Mouse (Mus musculus): ENCODE data around the gene Dusp2. TPM values are rescaled to one million over a fixed set of nuclear protein-coding genes. Genes with fewer than 3 reads are reported as not detected.
"Not testable (repeated sequence)": the region's sequence is repeated elsewhere in the genome, so short reads cannot be mapped to it uniquely, and the experiment has no call there.

Dusp2 gene
- total RNA-seq (2021): 1 to 10 TPM; 8.5 to 8.9 TPM

GRCm38 (mm10) chr2:127335767-127336496 lies at the start of gene Dusp2:
Gene Dusp2 (plus strand): TSS chr2:127336159.
- intact Hi-C loops (cut with DNase I): no loop called here
- DNase-seq: peak; percentile 40

DNA sequence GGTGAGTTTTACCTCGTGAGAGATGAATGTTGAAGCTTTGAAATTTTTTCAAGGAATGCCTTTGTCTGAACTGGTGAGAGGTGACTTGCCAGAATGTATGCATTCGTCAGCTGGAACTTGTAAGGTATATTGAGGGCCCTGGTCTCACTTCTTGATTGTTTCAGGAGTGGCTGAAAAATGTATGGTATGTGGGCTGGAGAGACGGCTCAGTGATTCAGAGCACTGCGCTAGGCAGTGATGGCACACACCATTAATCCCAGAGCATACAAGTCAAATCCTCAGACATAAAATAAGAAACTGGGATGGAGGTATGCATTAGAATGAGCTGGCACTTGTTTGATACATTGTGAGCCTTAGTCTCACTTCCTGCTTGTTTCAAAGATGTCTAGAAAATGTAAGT lies 43.7 kb upstream of the Dusp2 start:
- intact Hi-C loops (cut with DNase I): loop anchor here (10.0 kb wide), 1 partner anchor 1333 kb away; no protein-coding TSS in a partner anchor
- DNase-seq: no peak

- intact Hi-C loops (cut with DNase I): loop anchor here (10.0 kb wide), 1 partner anchor 1328 kb away; no protein-coding TSS in a partner anchor
- DNase-seq: no peak
Measured at GRCm38 (mm10) chr2:127297001-127297805, 38.8 kb upstream of the Dusp2 start.

GRCm38 (mm10) chr2:127298056-127298455 lies 37.9 kb upstream of the Dusp2 start:
- intact Hi-C loops (cut with DNase I): loop anchor here (10.0 kb wide), 1 partner anchor 1327 kb away; no protein-coding TSS in a partner anchor
- DNase-seq: no peak

- intact Hi-C loops (cut with DNase I): no loop called here
- DNase-seq: no peak
Measured at GRCm38 (mm10) chr2:127300701-127301100, 35.3 kb upstream of the Dusp2 start.

DNA sequence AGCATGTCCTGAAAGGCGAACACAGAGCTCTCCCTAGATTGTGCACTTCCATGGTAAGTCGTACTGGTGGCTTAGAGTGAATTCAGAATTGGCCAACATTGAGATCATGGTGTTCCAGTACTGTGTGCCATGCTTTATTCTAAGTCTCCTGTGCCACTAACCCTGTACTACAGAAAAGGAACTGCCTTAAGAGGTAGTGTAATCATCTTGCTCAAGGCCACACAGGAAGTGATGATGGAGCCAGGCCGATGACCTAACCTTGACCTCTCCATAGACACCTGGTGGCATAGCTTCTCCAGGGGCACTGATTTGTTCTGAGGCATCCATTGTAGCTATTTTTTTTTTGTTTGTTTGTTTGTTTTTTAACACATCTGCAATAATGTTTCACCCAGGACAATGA lies 34.1 kb upstream of the Dusp2 start:
- intact Hi-C loops (cut with DNase I): no loop called here
- DNase-seq: no peak

DNA sequence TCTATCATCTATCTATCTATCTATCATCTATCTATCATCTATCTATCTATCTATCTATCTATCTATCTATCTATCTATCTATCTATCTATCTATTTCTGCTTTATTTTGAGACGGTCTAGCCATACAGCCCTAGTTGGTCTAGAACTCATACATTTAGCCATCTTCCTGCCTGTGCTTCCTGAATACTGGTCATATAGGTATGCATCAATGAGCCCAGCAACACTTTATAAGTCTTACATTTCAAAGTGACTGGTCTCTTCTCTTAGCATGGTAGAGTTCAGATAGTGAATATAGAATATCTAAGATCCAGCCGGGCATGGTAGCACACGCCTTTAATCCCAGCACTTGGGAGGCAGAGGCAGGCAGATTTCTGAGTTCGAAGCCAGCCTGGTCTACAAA lies 31.8 kb upstream of the Dusp2 start:
- intact Hi-C loops (cut with DNase I); DNase-seq: not testable (repeated sequence)

- intact Hi-C loops (cut with DNase I): no loop called here
- no peak for DNase-seq
Measured at GRCm38 (mm10) chr2:127304609-127305210, 31.2 kb upstream of the Dusp2 start.

DNA sequence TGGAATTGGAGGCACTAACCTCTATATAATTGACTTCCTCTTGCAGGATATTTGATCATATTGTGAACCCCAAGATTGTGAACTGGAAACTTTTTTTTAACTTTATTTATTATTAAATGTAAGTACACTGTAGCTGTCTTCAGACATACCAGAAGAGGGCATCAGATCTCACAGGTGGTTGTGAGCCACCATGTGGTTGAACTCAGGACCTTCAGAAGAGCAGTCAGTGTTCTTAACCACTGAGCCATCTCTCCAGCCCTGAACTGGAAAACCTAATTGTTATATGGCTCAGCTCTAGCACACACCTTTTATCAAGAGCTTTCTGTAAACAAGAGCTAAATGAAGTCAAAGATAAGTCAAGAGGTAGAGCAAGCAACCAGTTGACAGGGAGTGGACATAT lies 29.8 kb upstream of the Dusp2 start:
- DNase-seq: no peak
- intact Hi-C loops (cut with DNase I): no loop called here

GRCm38 (mm10) chr2:127307179-127307578 lies 28.8 kb upstream of the Dusp2 start:
- intact Hi-C loops (cut with DNase I): no loop called here
- no peak for DNase-seq

DNA sequence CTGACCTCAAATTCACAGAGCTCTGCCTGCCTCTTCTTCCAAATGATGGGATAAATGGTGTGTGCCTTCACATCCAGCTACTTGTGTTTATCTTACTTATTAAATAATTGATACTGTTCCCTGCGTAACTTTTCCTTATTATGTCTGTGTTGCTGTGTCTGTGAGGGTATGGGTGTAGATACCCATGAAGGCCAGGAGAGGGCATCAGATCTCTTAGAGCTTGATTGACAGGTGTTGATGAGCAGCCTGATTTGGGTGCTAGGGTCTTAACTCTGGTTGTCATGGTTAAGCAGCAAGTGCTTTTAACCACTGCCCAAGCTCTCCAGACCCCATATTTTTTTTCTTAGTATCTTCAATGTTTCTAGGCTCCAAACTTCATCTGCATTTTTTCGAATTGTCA lies 27.3 kb upstream of the Dusp2 start:
- intact Hi-C loops (cut with DNase I): no loop called here
- DNase-seq: no peak

DNA sequence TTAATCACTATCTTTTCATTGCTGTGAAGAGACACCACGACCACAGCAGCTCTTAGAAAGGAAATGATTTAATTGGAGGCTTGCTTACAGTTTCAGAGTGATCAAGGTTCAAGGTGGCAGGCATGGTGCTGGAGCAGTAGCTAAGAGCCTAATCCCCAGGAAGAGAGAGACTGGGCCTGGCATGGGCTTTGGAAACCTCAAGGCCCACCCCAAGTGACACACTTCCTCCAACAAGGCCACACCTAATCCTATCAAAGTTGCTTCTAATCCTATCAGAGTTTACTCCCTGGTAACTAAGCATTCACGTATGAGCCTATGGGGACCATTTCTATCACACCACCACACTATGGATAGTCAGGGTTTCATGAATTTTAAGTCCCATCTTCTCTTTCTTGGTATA lies 25.7 kb upstream of the Dusp2 start:
- intact Hi-C loops (cut with DNase I): no loop called here
- no peak for DNase-seq

DNA sequence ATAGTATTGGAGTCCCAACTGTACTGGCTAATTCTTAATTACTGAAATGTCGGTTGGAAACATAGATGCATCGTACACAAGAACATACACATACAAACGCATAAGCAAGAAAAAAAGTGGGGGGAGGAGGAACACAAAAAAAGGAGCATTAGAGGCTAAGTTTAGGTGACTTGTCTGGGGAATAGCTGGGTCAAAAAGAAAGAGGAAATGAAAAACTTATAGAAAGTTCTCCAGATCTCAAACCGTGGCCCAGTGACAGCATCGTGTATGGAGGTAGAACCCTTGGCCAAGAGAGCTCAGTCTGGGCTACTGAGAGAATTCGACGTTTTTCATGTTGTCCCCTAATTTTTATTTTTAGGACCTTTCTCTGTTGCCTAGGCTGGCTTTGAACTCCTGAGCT lies 25.3 kb upstream of the Dusp2 start:
- intact Hi-C loops (cut with DNase I): no loop called here
- no peak for DNase-seq

- DNase-seq: no peak
- intact Hi-C loops (cut with DNase I): no loop called here
Measured at GRCm38 (mm10) chr2:127311193-127311592, 24.8 kb upstream of the Dusp2 start.

- no peak for DNase-seq
- intact Hi-C loops (cut with DNase I): no loop called here
Measured at GRCm38 (mm10) chr2:127312801-127313200, 23.2 kb upstream of the Dusp2 start.

DNA sequence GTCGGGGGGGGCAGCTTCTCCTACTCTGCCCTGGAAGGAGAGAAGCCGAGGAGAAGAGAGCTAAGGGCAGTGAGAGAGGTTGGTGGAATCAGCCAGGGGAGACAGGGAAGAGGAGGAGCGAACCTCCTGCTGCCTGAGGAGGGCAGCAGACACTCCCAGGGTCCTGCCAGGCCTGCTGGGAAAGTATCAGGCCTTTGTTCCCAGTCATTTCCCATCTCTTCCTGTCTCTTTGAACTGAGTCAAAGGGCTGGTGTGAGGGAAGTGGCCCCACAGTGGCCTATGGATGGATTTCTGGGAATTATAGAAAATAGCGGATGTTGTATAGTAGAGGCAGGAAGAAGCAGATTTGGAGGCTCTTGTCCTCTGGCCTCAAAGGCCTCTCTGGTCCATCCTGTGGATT lies 22.1 kb upstream of the Dusp2 start:
- no peak for DNase-seq
- intact Hi-C loops (cut with DNase I): no loop called here

DNA sequence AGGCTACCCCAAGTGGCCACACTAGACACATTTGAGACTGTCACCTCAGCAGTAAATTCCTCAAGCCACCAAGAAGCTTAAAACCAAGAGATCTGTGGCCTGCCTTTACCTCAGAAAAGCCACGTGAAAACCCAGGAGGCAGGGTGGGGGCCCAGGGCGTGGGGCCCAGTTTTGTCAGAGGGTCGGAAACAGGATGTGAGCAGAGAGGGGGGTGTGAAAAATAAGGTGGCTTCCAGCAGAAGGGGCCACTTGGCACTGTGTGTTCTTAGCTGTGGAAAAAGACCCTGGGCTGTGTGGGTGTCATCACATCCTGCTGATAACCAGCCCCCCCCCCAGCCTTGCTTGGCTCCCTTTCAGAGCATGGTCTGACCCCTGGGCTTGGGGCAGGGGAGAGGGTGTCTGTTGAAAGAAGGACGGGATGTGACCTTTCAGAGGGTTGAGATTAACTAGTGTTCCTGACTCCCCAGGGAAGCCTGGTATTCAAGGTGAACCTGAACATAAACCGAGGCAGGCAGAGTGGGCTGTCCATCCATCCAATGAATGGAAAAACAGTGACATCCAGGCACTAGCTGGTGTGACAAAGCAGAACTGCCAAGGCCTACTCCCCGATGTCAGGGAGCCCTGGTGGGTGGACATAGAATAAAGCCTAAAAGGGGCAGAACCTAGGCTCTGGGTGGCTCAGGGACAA lies 21.3 kb upstream of the Dusp2 start:
- intact Hi-C loops (cut with DNase I): no loop called here
- DNase-seq: no peak

DNA sequence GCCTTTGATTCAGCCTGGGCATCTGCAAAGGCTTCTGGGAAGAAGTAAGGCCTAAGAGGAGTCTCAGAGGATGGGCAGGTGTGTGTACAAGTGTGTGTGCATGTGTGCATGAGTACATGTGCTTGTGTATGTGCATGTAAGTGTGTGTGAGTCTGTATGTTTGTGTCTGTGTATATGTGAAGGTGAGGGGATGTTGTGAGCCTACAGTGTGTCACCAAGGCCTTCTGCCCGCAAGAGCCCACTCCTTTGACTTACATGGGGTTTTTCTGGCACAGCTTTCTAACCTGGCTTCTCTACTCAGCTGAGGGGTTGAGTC lies 20.8 kb upstream of the Dusp2 start:
- intact Hi-C loops (cut with DNase I): no loop called here
- no peak for DNase-seq

DNA sequence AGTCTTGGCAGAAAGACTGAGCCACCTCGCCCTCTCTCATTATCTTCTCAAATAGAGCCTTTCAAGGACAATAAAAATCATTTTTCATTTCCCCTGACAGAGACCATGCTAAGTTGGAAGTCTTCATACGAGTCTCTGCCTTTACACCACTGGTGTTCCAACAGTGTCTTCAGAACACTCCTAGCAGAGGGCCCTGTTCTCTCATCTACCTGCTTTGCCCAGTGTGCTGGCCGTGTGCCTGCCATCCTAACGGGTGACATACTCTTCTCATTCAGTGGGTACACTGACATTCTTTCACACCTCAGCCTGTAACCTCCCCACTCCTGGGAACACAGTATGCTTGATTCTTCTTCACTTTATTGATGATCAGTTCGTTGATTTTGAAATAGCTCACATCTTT lies 19.5 kb upstream of the Dusp2 start:
- intact Hi-C loops (cut with DNase I): no loop called here
- DNase-seq: no peak

- no peak for DNase-seq
- intact Hi-C loops (cut with DNase I): no loop called here
Measured at GRCm38 (mm10) chr2:127318136-127318535, 17.8 kb upstream of the Dusp2 start.

DNA sequence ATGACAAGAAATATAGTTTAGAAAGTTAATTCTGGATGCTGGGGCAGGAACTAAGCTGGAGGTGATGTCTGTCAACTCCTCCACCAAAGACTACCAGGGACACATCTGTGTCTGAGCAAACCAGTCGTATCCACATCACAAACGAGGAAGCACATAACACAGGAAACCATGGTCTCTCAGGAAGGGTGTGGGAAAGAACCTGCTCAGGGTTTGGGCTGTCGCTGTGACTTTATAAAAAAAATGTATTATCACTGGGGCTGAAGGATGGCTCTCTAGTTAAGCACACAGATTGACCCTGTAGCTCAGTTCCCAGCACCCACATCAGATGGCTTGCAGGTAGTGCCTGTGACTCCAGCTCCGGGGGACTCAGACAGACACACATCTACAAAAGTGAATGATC lies 16.9 kb upstream of the Dusp2 start:
- no peak for DNase-seq
- intact Hi-C loops (cut with DNase I): no loop called here

Measured in left cerebral cortex, postnatal 4 days (tissue).